Mouse (Mus musculus) midbrain, embryonic 14.5 days (tissue): ENCODE data around the gene Pdia6. TPM values are rescaled to one million over a fixed set of nuclear protein-coding genes. Genes with fewer than 3 reads are reported as not detected.

Experiments used
- ATAC-seq: fragments of 200-750 bp; cut with Nextera tagmentation; 2 replicates; pipeline ENCODE4 v1.8.0; 2017; ENCODE audit warnings: moderate number of reproducible peaks, moderate library complexity; ENCODE audit not compliant: low FRiP score, low TSS enrichment
- DNase-seq: peaks from one replicate; pipeline ENCODE4 v3.0.0-alpha.2; 2015
- H3K27ac ChIP-seq: fragments of 300-500 bp; sonication (generic); replicated peaks from 2 replicates; pipeline ENCODE4 v1.5.1; 2014; ENCODE audit warnings: mild to moderate bottlenecking, low read depth, low read length, moderate library complexity
- H3K27me3 ChIP-seq: fragments of 300-500 bp; sonication (generic); 2 replicates; pipeline ENCODE4 v1.6.1; 2014; ENCODE audit warnings: low read length, control low read depth, mixed read lengths; ENCODE audit not compliant: control insufficient read depth, insufficient read depth
- H3K36me3 ChIP-seq: fragments of 300-500 bp; sonication (generic); 2 replicates; pipeline ENCODE4 v1.6.1; 2014; ENCODE audit warnings: low read length, control low read depth; ENCODE audit not compliant: control insufficient read depth, insufficient read depth
- H3K4me1 ChIP-seq: fragments of 300-500 bp; sonication (generic); 2 replicates; pipeline ENCODE4 v1.6.1; 2014; ENCODE audit warnings: mild to moderate bottlenecking, antibody characterized with exemption, low read length, control low read depth; ENCODE audit not compliant: control insufficient read depth, insufficient read depth
- H3K4me2 ChIP-seq: fragments of 300-500 bp; sonication (generic); 2 replicates; pipeline ENCODE4 v1.6.1; 2014; ENCODE audit warnings: mild to moderate bottlenecking, low read length, moderate library complexity
- H3K4me3 ChIP-seq: fragments of 300-500 bp; sonication (generic); replicated peaks from 2 replicates; pipeline ENCODE4 v1.5.1; 2014; ENCODE audit warnings: low read depth, low read length
- H3K9ac ChIP-seq: fragments of 300-500 bp; sonication (generic); replicated peaks from 2 replicates; pipeline ENCODE4 v1.6.1; 2014; ENCODE audit warnings: mild to moderate bottlenecking, low read length, moderate library complexity
- H3K9me3 ChIP-seq: fragments of 300-500 bp; sonication (generic); 2 replicates; pipeline ENCODE4 v1.6.1; 2016; ENCODE audit warnings: low read length, control low read depth, mixed read lengths; ENCODE audit not compliant: control insufficient read depth
- WGBS: fragments of 180-500 bp; shearing (Covaris S2); extraction: QIAGEN DNeasy Blood & Tissue Kit; methylation state at CpG from one replicate; pipeline ENCODE4 v1.1.7; 2014; 5-methylcytosine and 5-hydroxymethylcytosine counted together
- polyA plus RNA-seq: library from polyadenylated mRNA; unstranded; fragments of >200 nt; fragmentation: Nextera tagmentation; extraction: Ambion mirVana; gene quantifications from 2 replicates; pipeline ENCODE4 v1.2.1, GENCODE M21; 2014

Gene Pdia6
- polyA plus RNA-seq, 1 experiment from 2014 or later, result 282 TPM

- Histone ChIP-seq H3K4me2 (no peak overlapping the region), H3K27me3 (no peaks in the 10 kb centered on the region), H3K27ac (no peak overlapping the region), H3K4me1 (no peaks in the 10 kb centered on the region), H3K9ac (no peak overlapping the region), H3K36me3 (no peaks in the 10 kb centered on the region), H3K4me3 (no peak overlapping the region), H3K9me3 (no peaks in the 10 kb centered on the region)
- 43% methylated on average over 4 of the region's 4 CpGs for WGBS
- ATAC-seq (no peak), DNase-seq (no peak)
Measured at GRCm38 (mm10) chr12:17308246-17308645, 41.9 kb downstream of the Pdia6 start.

GRCm38 (mm10) chr12:17310852-17311839 is 44.8 kb downstream of the Pdia6 start:
- Histone ChIP-seq H3K9me3 (no peaks in the 10 kb centered on the region), H3K4me1 (no peaks in the 10 kb centered on the region), H3K27ac (no peak overlapping the region), H3K4me3 (no peak overlapping the region), H3K9ac (no peak overlapping the region), H3K4me2 (no peak overlapping the region), H3K27me3 (no peaks in the 10 kb centered on the region), H3K36me3 (no peaks in the 10 kb centered on the region)
- DNase-seq (peak; percentile 20), ATAC-seq (no peak)
- 31% methylated on average over 16 of the region's 16 CpGs for WGBS

DNA sequence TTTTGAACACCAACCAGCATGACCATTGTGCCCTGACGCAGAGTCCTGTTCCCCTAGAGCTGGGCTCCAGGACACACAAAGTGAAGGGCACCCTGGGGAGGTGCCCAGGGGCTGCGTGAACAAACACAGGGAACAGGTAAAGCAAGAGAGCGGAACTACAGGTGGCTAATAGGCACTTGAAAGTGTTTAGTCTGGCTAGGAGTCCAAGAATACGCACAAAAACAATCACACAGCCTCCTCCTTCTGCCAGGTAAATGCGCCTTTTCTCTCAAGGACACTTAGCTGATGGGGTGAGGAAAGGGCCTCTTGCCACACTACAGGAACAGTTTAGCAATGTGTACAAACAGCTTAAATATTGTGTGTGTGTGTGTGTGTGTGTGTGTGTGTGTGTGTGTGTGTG is 49.8 kb downstream of the Pdia6 start:
- H3K27me3 ChIP-seq, result no peaks in the 10 kb centered on the region
- no peaks in the 10 kb centered on the region for H3K36me3 ChIP-seq
- DNase-seq (no peak), ATAC-seq (no peak)
- H3K4me3 ChIP-seq, result no peak overlapping the region
- no peaks in the 10 kb centered on the region for H3K4me1 ChIP-seq
- H3K9me3 ChIP-seq, result no peaks in the 10 kb centered on the region
- H3K27ac ChIP-seq, result no peak overlapping the region
- H3K9ac ChIP-seq, result no peak overlapping the region
- WGBS, result 91% methylated on average over 5 of the region's 5 CpGs
- H3K4me2 ChIP-seq, result no peak overlapping the region

DNA sequence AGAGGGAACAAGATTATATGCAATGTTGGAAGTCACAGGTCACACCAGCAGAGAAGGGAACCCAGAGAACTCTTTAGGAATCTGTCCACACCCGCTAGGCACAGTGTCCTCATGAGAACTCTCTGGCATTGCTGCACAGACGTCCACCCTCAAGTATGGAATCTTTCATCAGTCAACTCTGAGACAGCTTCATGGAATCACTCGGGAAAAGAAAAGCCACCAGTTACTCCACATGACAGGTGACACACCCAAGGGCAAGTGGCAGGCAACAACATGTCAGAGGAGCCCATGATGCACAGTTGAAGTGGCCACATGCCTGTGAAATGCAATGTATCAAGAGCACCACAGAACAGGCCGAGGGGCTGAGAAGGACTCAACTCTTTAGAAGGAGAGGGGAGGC is 51.6 kb downstream of the Pdia6 start:
- Histone ChIP-seq H3K4me2 (no peak overlapping the region), H3K4me3 (no peak overlapping the region), H3K9me3 (no peaks in the 10 kb centered on the region), H3K4me1 (no peaks in the 10 kb centered on the region), H3K9ac (no peak overlapping the region), H3K27me3 (0 out of 2 replicates have a peak, but pooled peaks cover under 1% of the 10 kb centered on the region), H3K36me3 (no peaks in the 10 kb centered on the region), H3K27ac (no peak overlapping the region)
- no peak for DNase-seq
- no peak for ATAC-seq
- WGBS, result 72% methylated on average over 4 of the region's 4 CpGs

DNA sequence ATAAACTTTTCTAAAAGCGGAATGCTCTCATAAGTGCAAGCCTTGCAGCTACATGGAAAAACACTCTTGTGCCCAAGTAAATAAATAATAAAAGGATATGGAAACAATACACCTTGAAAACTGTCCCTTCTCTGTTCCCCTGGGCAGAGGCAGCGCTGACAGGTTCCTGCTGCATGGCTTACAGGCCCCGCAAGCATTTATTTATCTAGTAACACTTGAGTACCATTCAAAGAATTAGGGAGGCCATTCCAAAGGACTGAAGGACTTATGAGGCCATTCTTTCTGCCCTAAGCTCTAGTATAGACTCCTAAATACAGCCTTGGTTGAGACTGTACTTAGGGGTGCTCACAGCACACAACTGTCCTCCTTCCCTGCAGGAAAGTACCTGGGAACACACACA is 52.1 kb downstream of the Pdia6 start:
- Histone ChIP-seq H3K4me2 (no peak overlapping the region), H3K27ac (no peak overlapping the region), H3K4me3 (no peak overlapping the region), H3K36me3 (no peaks in the 10 kb centered on the region), H3K9me3 (no peaks in the 10 kb centered on the region), H3K4me1 (no peaks in the 10 kb centered on the region), H3K27me3 (0 out of 2 replicates have a peak, but pooled peaks cover 5% of the 10 kb centered on the region), H3K9ac (no peak overlapping the region)
- WGBS, result 78% methylated on average over 3 of the region's 3 CpGs
- ATAC-seq, result no peak
- DNase-seq, result no peak

DNA sequence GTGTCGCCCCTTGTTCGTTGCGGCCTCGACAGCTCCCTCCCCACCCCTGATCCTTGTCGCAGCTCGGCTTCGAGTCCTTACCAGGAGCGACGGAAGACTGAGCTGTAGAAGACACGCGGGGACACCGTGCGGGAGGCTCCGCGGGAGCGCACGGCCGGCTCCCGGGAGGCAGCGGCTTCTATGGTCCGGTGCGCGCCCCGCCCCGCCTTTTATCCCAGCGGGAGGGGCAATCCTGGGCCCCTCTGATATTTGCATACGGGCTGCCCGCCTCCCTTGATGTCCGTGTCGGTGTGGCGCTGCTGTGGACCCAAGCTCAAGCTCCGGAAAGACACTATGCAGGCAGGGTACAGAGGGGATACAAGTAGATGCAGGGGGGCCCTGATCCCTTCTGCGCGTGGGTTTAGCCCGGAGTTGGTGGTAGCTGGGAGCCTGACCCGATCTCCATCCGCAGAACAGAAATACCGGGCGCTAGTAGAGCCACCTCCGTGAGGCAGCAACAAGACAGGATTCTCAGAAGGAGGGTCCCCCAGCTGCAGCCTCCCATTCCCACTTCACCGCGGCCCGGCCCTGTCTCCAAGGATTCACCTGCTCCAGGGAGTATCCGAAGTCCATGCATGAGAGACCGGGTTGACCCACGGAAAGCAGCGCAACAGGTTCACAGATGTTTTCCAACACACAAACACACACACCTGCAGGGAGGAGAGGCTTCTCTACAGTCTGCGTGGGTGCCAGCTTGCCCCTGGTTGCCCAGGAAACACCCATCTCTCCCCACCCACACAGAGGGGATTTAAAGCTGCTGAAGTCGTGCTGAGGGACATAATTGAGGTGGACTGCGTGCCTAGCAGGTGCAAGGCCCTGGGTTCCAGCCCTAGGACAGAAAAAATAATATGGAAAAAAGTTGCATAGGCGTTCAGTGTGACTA is 58.5 kb downstream of the Pdia6 start:
- Histone ChIP-seq H3K27me3 (peaks cover 24% of the 10 kb centered on the region; the same call in 1 of the 2 replicates), H3K4me1 (peaks cover 9% of the 10 kb centered on the region), H3K4me2 (peak overlapping the region; percentile 86), H3K36me3 (no peaks in the 10 kb centered on the region), H3K9ac (peak overlapping the region; percentile 49), H3K27ac (no peak overlapping the region), H3K4me3 (peak overlapping the region; percentile 44), H3K9me3 (no peaks in the 10 kb centered on the region)
- WGBS, result 3% methylated on average over 51 of the region's 51 CpGs
- peak; percentile 40 for DNase-seq
- ATAC-seq, result peak; percentile 50

- Histone ChIP-seq H3K9ac (no peak within 1 kb of the TSS), H3K4me1 (peaks cover 8% of the 10 kb centered on the region), H3K9me3 (no peaks in the 10 kb centered on the region), H3K27ac (no peak within 1 kb of the TSS), H3K4me3 (no peak within 1 kb of the TSS), H3K36me3 (no peaks in the 10 kb centered on the region), H3K27me3 (peaks cover 12% of the 10 kb centered on the region; the same call in 1 of the 2 replicates), H3K4me2 (no peak within 1 kb of the TSS)
- 77% methylated on average over 3 of the region's 3 CpGs for WGBS
- DNase-seq (no peak), ATAC-seq (no peak)
Measured at GRCm38 (mm10) chr12:17329259-17329658, 62.9 kb downstream of the Pdia6 start, which contains the start of gene Atp6v1c2. TSS of gene Atp6v1c2 (minus strand) at chr12:17329359.

DNA sequence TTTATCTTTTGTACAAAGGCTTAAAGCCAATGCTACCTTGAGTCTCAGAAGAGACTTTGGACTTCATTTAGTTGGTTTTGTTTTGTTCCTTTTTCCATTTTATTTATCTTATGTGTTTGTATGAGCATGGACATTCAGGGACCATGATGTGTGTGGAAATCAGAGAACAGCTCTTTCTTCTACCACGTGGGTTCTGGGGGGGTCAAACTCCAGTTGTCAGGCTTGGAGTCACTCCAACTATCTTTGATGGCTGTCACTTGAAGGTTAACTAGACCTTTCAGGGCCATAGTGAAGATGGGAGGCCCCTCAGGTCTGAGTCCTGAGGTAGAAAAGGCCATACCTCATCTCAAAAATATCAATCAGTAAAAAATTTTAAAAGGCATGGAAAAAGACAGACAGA is 67.1 kb downstream of the Pdia6 start:
- no peak for DNase-seq
- Histone ChIP-seq H3K4me2 (no peak overlapping the region), H3K4me1 (no peaks in the 10 kb centered on the region), H3K27me3 (no peaks in the 10 kb centered on the region), H3K9me3 (no peaks in the 10 kb centered on the region), H3K27ac (no peak overlapping the region), H3K4me3 (no peak overlapping the region), H3K36me3 (no peaks in the 10 kb centered on the region), H3K9ac (no peak overlapping the region)
- no peak for ATAC-seq
- WGBS, result 30% methylated on average over 1 of the region's 1 CpGs
